Mouse (Mus musculus): ENCODE data around the gene Aspg.

DNA sequence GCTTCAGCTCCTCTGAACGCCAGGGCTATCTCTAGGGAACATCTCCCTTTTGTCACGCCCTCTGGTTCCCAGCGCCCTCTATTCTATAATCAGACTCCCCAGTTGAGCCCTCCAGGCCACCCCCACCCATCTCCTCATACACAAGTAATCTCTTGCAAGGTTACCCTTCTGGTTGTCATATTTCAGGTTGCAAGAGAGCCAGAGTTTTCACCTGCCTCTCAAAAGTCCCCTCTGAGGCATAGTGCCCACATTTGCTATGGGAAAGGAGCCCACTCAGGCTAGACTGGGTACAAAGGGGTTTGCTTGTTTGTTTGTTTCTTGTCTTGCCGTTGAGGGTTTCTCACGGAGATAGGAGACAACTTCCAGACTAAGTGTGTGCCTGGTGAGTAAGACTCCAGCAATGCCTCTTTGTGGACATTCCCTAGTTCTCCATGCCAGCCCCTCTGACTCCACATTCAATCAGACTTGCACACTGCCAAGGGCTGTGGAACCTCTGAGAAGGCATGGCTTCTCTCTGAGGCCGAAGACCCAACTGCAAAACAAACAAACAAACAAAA is 22.9 kb downstream of the Aspg start:
- no peak for TF ChIP-seq POLR2A (IDR thresholded peaks at IDR 0.05; ENCODE audit: borderline replicate concordance, insufficient read depth, low read length)
- TF ChIP-seq CTCF (IDR thresholded peaks at IDR 0.05; ENCODE audit: borderline replicate concordance, insufficient read depth, low read depth, low read length): no peak
